ENCODE assay signal across 14 mouse cellular contexts in the genomic region with DNA sequence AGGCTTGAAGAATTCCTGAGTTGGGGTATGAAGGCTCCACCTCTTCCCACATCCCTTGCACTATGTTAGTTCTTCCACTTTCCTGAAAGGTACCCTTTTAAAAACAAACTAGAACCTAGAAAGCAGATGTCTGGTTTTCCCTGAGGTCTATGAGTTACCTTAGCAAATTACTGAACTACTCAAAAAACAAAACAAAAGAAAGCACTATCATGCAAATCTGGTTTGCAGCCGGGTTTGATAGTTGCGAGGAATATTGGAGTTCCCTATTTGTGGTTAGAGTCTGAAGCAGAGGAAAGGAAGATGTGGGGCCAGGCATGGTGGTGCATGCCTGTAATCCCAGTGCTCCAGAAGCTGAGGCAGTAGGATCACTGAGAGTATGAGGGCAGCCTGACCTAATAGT.
"Had no signal": no experiment of that assay in that cellular context is flagged by ENCODE, and none has a peak within 500 bp of the region (broad histone marks: within the 10 kb centered on the region; RNA-seq: fewer than 3 reads in every experiment).

No protein-coding gene starts in this region.

- H3K4me3 ChIP-seq: limb, embryonic 12.5 days; lung, embryonic 15.5 days; midbrain, embryonic 12.5 days; neural tube, embryonic 13.5 days had no signal

- H3K9ac ChIP-seq: limb, embryonic 12.5 days; lung, embryonic 15.5 days; midbrain, embryonic 12.5 days; neural tube, embryonic 13.5 days had no signal

- H3K4me2 ChIP-seq: limb, embryonic 12.5 days; lung, embryonic 15.5 days; midbrain, embryonic 12.5 days; neural tube, embryonic 13.5 days had no signal

- ATAC-seq: midbrain, embryonic 16.5 days had no signal

- H3K9me3 ChIP-seq: limb, embryonic 12.5 days; lung, embryonic 15.5 days; midbrain, embryonic 12.5 days; neural tube, embryonic 13.5 days had no signal

- H3K27me3 ChIP-seq: limb, embryonic 12.5 days; lung, embryonic 15.5 days; midbrain, embryonic 12.5 days; neural tube, embryonic 13.5 days had no signal

- H3K27ac ChIP-seq: kidney, postnatal 0 days; limb, embryonic 12.5 days; lung, embryonic 15.5 days; midbrain, embryonic 12.5 days; neural tube, embryonic 13.5 days had no signal

- DNase-seq: kidney, adult 11 months; kidney, adult 9 months; kidney, postnatal 36 days; layer of hippocampus, adult 9-11 months; lung, postnatal 14 days; retina, postnatal 1 day; right cerebral cortex, postnatal 14 days; thymus, postnatal 4 days had no signal

- H3K36me3 ChIP-seq: limb, embryonic 12.5 days; lung, embryonic 15.5 days; midbrain, embryonic 12.5 days; neural tube, embryonic 13.5 days had no signal
